Mouse (Mus musculus) bone marrow macrophage, adult 2 months (primary cell): Measurements from ENCODE around the gene Gm10273. TPM values are rescaled to one million over a fixed set of nuclear protein-coding genes. Genes with fewer than 3 reads are reported as not detected.

ENCODE experiments used
- H3K27ac ChIP-seq: 2 replicates; pipeline ENCODE4 v1.5.1; 2012; ENCODE audit warnings: low read depth, low read length; ENCODE audit not compliant: insufficient read depth
- H3K4me1 ChIP-seq: 2 replicates; pipeline ENCODE4 v1.6.1; 2012; ENCODE audit warnings: low read length; ENCODE audit not compliant: control insufficient read depth, insufficient read depth
- H3K4me3 ChIP-seq: 2 replicates; pipeline ENCODE4 v1.5.1; 2012; ENCODE audit warnings: mild to moderate bottlenecking, low read length, moderate library complexity; ENCODE audit not compliant: insufficient read depth
- CTCF ChIP-seq: IDR thresholded peaks from 2 replicates; pipeline ENCODE4 v1.5.1; 2012; ENCODE audit warnings: low read depth, mild to moderate bottlenecking, low read length, moderate library complexity
- POLR2A ChIP-seq: IDR thresholded peaks from 2 replicates; pipeline ENCODE4 v1.6.1; 2012; ENCODE audit warnings: mild to moderate bottlenecking, low read depth, low read length, borderline replicate concordance
- polyA plus RNA-seq: library from polyadenylated mRNA; stranded (reverse); fragments of >200 nt; gene quantifications from 2 replicates; pipeline ENCODE4 v1.2.4, GENCODE M21; 2012; ENCODE audit not compliant: missing spikeins, insufficient read depth, insufficient read length

Gene Gm10273
- polyA plus RNA-seq, 1 experiment = 25.2 TPM

DNA sequence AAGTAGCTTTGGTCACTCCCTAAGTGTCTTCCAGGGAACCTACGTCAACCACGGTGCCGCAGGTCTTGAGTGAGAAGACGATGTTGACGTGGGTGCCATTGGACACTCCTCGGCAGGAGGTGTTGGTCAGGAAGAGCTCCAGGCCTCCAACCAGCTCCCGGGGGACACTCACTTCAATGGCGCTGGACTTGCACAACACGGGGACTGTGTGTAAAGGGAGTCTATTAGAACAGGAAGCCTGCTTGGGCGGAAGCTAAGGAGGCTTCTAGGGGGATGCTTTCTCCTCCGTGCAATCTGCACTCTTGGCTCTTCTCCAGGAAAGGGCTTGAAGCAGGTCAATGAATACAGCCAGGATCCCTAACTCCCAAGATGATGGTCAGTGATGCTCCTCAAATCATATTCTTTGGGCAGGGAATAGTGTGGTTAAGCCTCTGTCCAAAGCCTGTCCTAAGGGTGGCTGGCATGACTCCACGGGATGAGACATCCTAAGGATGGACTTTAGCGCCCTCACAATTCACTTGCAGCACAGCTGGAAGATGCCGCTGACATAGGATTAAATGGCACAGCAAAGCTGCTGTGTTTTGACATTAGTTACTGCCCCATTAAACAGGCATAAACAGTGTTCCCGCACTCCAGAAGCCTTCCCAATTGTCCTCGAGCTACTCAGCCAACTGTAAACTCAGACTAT lies 34.2 kb downstream of the Gm10273 start:
- Histone ChIP-seq H3K4me1 (peaks cover 36% of the 10 kb centered on the region), H3K27ac (no peak overlapping the region), H3K4me3 (no peak overlapping the region)
- TF ChIP-seq POLR2A (no peak), CTCF (no peak)

DNA sequence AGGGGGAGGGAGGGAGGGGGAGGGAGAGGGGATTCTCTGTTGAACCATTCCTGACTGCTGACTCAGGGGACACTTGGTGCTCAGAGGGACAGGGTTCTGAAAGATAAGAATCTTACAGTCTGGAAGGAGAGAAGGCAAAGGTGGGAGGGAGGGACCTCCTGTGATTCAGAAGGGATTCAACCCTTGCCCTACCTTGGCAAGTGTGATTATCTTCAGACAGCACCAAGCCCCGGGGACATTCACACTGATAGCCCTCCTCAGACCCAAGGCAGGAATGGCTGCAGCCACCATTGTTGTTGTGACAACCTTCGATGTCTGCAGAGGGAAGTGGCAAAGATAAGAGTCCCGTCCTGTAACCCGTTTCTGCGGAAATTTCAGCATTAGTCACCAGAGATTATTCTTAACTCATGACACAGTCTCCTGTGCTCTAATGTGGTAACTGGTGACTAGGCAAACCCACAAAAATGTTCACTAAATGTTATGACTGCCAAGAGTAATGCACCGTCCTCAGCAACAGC lies 35.3 kb downstream of the Gm10273 start:
- TF ChIP-seq POLR2A (no peak), CTCF (no peak)

DNA sequence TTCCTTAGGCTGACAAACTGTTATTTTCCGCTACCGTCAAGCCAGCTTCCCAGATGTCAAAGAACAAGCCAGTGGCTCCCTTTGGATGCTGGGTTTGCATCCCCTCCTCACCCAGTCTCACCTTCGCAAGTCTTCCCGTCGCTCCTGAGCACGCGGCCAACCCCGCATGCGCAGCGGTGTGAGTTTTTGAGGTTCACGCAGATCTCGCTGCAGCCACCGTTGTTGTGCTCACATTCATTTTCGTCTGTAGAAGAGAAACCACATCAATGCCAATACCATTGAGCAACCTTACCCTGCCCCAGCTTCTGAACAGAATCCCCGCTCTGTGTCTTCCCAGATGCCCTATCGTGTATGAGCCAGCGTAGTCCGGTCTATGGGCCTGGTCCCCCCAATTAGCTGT lies 40.3 kb downstream of the Gm10273 start:
- Histone ChIP-seq H3K27ac (no peak overlapping the region), H3K4me3 (no peak overlapping the region), H3K4me1 (peaks cover 25% of the 10 kb centered on the region)
- TF ChIP-seq CTCF (no peak), POLR2A (no peak)

More for the DNA sequence above, 35.3 kb downstream of the Gm10273 start:
- peaks cover 36% of the 10 kb centered on the region for H3K4me1 ChIP-seq
- H3K4me3 ChIP-seq = peak overlapping the region; percentile 42
- peak overlapping the region; percentile 79 for H3K27ac ChIP-seq

DNA sequence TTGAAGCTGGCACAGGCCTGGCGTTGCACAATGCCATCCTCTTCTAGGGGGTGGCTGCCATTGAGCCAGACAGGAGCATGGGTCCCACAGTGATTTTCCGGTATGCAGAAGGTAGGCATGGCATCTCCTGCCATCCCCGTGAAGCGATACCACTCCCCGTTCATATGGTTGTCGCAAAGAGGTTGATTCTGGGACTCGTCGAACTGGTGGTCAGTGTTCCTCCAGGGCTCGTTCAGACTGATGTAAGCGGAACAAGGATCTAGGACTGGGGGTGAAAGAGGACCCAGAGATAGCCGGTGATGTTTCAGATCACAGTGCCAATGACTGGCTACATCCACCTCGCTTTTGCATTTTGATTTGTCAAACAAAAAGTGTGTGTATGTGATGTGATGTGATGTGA lies 43.2 kb downstream of the Gm10273 start:
- no peaks in the 10 kb centered on the region; the same call in 1 of the 2 replicates for H3K4me1 ChIP-seq
- H3K4me3 ChIP-seq = no peak overlapping the region
- TF ChIP-seq CTCF (no peak), POLR2A (no peak)
- H3K27ac ChIP-seq = no peak overlapping the region

DNA sequence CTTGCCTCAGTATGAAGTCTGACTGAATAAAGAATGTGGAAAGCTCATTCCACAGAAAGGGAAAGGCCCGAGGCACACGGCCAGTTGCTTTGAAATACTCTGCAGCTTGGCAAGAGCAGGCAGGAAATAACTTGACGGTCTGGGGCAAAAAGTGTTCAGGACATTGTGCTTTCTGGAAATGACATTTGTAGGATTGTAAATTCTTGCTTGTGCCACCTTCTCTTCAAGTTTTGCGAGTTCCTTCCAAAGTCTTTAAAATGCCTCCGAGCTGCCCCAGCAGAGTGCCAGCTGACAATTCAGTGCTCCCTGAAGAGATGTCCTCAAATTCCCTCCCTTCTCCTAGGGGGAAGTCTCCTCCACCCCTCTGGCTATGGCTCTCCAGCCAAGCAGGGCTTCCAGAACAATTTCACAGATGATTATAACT lies 44.1 kb downstream of the Gm10273 start:
- Histone ChIP-seq H3K27ac (no peak overlapping the region), H3K4me1 (no peaks in the 10 kb centered on the region), H3K4me3 (no peak overlapping the region)
- TF ChIP-seq CTCF (no peak), POLR2A (no peak)

DNA sequence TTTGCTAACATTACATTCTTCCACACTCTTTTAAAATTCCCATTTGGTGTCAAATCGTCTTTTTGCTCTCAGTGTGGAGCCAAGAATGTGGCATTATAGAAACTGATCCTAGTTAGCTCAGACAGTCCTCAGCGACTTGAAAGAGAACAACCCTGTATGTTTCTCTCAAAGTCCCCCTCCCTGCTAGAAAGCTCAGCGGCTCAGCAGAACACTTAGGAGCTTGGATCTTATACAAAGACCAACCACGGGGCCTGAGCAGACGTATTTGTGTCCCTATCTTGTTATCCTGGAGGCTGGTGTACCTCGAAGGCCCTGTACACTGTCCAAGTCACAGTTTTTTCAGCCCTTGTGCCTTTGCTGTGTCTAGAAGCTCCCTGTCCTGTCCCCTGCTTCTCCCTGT lies 44.7 kb downstream of the Gm10273 start:
- no peak for TF ChIP-seq POLR2A
- no peak for TF ChIP-seq CTCF
- H3K27ac ChIP-seq = no peak overlapping the region
- H3K4me3 ChIP-seq = no peak overlapping the region
- H3K4me1 ChIP-seq = no peaks in the 10 kb centered on the region

DNA sequence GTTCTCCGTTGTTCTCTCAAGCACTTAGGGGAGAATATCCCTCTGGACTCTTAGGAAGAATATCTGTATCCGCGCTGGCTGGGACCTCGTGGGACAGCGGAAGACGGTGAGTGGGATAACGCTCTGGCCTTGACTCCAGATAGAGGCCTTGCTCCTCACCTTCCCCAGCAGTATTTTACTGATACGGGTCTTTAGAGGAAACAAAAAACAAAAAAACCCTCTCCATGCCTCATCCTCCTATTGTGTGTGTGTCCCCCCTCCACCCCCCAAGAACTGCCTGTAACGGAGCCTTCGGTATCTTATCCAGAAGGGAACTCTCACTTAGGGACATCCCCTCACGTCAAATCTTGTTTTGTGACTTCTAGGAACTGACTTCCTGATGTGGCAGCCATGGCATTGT lies 46.3 kb downstream of the Gm10273 start, which contains the start of gene Oit3:
Gene Oit3 (minus strand): TSS at position 44 of the 400 bp plus-strand sequence.
- Histone ChIP-seq H3K27ac (no peak within 1 kb of the TSS), H3K4me1 (no peaks in the 10 kb centered on the region), H3K4me3 (no peak within 1 kb of the TSS)
- TF ChIP-seq CTCF (no peak), POLR2A (no peak)

DNA sequence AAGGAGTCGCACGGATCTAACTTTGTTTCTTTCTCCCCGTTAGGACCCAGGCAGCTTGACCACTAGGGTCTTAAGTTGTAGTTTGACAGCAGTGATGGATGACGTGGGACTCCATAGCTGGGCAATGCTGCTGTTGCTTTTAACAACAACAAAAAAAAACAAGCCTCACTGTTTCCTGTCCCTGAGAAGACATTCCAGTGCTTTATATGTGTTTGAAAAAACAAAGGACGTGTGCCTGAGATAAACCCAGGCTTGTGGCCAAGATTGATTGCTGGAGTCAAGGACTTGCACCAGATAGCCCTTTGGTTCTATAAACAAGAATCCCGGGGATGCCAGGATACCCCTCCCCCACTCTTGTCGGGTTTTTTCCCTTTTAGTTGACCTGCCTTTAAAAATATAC lies 47.8 kb downstream of the Gm10273 start:
- Histone ChIP-seq H3K4me1 (no peaks in the 10 kb centered on the region), H3K4me3 (no peak overlapping the region), H3K27ac (no peak overlapping the region)
- TF ChIP-seq CTCF = no peak
- TF ChIP-seq POLR2A = no peak

DNA sequence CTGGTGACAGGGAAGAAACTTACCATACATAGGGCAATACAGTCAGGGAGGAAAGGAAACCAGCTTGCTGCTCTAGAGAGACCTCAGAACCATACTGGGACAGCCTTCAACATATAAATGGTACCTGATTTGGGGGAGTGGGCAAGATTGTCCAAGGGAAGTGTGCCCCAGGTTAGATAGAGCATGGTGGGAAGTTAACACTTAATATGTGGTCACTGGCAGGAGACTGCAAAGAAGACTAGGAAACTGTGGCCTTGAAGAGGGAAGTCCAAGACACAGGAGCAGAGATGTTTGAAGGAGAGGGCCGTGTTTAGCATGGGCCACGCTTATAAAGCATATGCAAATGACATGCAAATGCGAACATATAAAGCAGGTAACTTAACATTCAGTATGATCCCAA lies 48.7 kb downstream of the Gm10273 start:
- no peak overlapping the region for H3K27ac ChIP-seq
- TF ChIP-seq POLR2A = no peak
- no peak for TF ChIP-seq CTCF
- H3K4me1 ChIP-seq = no peaks in the 10 kb centered on the region
- no peak overlapping the region for H3K4me3 ChIP-seq

DNA sequence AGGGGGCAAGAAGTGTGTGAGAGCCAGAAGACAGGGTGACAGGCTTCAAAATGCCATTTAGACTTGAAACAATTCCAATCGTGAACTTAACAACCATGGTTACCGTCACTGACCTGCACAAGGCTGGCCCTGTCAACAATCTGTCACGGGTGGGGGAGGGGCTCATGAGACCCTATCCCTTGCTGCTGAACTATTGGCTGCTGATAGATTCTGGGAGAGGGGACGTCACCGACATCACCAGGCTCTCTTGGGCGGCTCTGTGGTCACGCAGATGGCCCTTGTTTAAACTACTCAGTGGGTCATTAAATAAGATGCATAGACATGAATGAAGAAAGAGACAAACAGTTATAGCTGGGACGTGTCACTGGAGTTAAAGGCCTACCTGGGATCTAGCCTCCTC lies 49.2 kb downstream of the Gm10273 start:
- Histone ChIP-seq H3K27ac (no peak overlapping the region), H3K4me1 (no peaks in the 10 kb centered on the region), H3K4me3 (no peak overlapping the region)
- no peak for TF ChIP-seq CTCF
- TF ChIP-seq POLR2A = no peak

Other genes with a start within 250 kb of the Gm10273 start
- gene Sept10, start 173.8 kb upstream of the Gm10273 start, polyA plus RNA-seq = 14.7 and 18.1 TPM in 2 replicates
- 7.8 and 8.3 TPM in 2 replicates for gene Sowahc, start 173.7 kb upstream of the Gm10273 start, polyA plus RNA-seq
- 58.7 and 59.2 TPM in 2 replicates for gene P4ha1, start 72.3 kb upstream of the Gm10273 start, polyA plus RNA-seq
- gene Pla2g12b, start 8.0 kb downstream of the Gm10273 start, polyA plus RNA-seq = not detected in 2 replicates
- gene Oit3, start 46.1 kb downstream of the Gm10273 start, polyA plus RNA-seq = 3.3 and 5.2 TPM in 2 replicates
- not detected in 2 replicates for gene Gm10322, start 220.4 kb downstream of the Gm10273 start, polyA plus RNA-seq
- gene Mcu, start 221.1 kb downstream of the Gm10273 start, polyA plus RNA-seq = 12.0 and 14.4 TPM in 2 replicates